Mouse (Mus musculus): ENCODE data around the gene Prune1.

Prune1 gene

GRCm38 (mm10) chr3:95208286-95208685, 73.6 kb downstream of the Prune1 start:
- no peak for DNase-seq

- DNase-seq, result no peak
These were observed 78.0 kb downstream of the Prune1 start for GRCm38 (mm10) chr3:95203880-95204279.

Measured in cerebellum, postnatal 25 days (tissue).